Mouse (Mus musculus) olfactory bulb, adult 2 months (tissue): Measurements from ENCODE around the gene She.

Experiments
- CTCF ChIP-seq: fragments of 200-500 bp; IDR thresholded peaks from 2 replicates; pipeline ENCODE4 v1.5.1; 2012; ENCODE audit warnings: low read depth, mild to moderate bottlenecking, low read length, moderate library complexity; ENCODE audit not compliant: insufficient read depth
- POLR2A ChIP-seq: fragments of 200-500 bp; IDR thresholded peaks from 2 replicates; pipeline ENCODE4 v1.6.1; 2012; ENCODE audit warnings: mild to moderate bottlenecking, low read depth, low read length, moderate library complexity; ENCODE audit not compliant: insufficient read depth

DNA sequence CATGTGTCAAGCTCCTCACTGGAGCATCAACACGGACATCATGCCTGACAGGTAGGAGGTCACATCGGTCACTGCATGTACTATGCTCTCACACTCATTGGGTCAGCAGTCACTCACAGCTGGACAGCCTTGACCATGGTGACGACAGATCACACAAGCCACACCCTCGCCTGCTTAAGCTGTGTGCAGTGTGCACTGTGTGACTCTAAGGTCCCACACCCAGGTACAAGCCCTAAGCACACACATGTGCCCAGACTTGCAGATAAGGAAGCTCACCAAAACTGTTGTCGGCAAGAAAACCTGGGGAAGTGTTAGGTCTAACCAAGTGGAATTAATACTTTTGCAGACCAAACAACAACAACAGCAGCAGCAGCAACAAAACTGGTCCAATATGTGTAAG, 23.3 kb upstream of the She start:
- TF ChIP-seq POLR2A (no peak), CTCF (no peak)
